Mouse (Mus musculus): Measurements from ENCODE around the gene Kcnh3.

The Kcnh3 gene

DNA sequence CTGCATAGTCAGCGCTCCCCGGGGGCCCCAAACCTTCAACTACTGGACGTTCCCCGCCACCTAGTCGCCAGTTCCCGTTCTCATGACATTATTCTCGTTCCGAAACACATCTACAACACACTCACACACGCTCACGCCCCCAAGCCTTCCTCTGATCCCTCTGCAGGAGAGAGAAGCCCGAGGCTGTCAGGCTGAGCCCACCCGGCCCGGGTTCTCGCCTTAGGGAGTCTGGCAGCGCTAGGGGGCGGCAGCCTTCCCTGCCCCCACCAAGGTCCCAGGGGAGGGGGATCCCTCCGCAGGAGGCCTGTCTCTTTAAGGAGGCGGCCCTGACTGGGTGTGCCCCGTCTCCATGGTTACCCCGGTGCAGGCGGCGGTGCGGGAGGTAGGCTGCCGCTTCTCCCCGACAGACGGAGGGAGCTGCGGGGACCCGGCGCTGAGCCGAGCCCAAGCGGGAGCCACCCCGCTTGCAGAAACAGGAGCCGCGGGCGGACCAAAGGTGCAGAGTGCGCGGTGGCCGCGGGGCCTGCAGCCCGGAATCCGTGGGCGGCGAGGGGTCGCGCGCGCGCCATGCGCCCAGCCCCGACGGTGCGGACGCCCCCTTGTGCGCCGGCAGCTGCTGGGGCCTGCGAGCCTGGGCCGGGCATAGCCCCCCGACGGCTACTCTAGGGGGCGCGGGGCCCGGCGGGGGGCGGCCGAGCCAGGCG is at the start of gene Kcnh3:
Gene Kcnh3 (plus strand): TSS at position 654 of the 704 bp plus-strand sequence.
- in situ Hi-C loops (cut with MboI; ENCODE audit: unreplicated experiment in 2 of 2) = no loop called here

DNA sequence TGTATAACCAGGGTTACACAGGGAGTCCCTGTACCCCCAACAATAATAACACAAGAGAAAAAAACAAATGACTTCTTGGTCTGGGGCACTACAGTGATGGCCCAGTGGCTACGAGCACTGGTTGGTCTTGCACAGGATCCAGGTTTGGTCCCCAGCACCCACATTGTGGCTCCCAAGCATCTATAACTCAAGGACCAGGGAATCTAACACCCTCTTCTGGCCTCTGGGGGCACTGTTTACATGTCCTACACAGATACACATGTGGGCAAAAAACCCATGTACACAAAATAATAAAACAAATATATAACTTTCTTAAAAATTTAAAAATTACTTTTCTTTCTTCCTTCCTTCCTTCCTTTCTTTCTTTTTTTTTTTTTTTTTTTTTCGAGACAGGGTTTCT is 45.0 kb upstream of the Kcnh3 start:
- in situ Hi-C loops (cut with MboI; ENCODE audit: unreplicated experiment in 2 of 2) = no loop called here

DNA sequence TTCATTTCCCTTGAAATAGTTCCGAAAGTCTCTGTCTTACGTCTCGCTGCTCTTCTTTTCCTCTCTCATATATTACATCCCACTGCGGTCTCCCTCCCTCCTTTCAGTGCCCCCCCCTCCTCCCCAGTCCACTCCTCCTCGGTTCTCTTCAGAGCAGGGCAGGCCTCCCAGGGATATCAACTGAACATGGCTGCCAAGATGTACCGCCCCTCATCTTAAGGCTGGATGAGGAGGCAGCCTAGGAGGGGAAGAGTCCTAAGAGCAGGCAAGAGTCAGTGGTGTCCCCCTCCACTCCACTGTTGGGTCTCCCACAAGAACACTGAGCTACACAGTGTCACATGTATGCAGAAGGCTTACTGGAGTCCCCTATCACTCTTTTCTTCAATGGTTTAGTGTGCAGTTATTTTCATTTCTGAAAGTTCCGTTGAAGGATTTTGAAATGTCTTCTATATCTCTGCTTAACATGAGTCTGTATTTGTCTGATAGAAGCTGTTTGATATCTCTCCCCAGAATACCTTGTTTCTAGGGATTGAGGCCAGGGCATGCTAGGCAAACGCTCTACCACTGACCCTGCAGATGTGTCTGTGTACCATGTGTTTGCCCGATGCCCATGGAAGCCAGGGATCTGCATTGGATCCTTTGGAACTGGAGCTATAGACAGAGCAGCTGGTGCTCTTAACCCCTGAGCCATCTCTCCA is 40.3 kb upstream of the Kcnh3 start:
- in situ Hi-C loops (cut with MboI; ENCODE audit: unreplicated experiment in 2 of 2) = no loop called here

DNA sequence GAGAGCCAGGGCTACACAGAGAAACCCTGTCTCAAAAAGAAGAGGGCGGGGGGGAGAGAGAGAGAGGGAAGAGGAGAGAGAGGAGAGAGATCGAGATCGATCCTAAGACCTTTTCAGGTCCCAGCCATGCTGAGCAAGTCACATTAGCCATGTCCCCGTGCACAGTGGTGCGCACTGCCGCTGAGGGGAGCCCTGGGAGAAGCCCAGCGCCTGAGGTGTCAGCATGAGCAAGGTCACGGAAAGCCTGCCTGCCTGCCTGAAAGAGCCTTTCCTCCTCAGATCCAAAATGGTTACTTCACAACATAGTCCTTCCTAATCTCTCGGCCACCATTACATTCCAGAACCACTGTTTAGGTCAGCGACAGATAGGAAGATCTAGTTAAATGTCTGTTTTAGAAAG is 30.3 kb upstream of the Kcnh3 start:
- in situ Hi-C loops (cut with MboI; ENCODE audit: unreplicated experiment in 2 of 2) = loop anchor here in 1 of 2 experiments (10.0 kb wide), 1 partner anchor 150 kb away; no protein-coding TSS in a partner anchor

DNA sequence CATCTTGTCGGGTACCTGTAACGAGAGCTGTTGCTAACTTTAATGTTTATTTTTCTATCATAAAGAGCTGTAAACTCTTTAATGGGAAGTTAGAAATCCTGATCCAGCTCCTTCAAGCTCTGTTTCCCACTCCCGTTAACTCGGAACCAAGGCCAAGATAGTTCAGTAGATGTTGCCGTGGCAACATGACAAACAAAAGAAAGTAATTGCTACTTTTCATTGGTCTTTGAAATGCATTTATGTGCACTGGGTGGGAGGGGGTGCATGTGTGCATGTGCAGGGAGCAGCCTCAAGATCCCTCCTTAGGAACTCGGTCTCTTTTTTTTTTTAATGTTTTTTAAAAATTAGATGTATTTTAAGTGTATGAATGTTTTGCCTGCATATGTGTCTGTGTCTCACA is 29.6 kb upstream of the Kcnh3 start:
- in situ Hi-C loops (cut with MboI; ENCODE audit: unreplicated experiment in 2 of 2) = loop anchor here in 1 of 2 experiments (10.0 kb wide), 1 partner anchor 150 kb away; no protein-coding TSS in a partner anchor

DNA sequence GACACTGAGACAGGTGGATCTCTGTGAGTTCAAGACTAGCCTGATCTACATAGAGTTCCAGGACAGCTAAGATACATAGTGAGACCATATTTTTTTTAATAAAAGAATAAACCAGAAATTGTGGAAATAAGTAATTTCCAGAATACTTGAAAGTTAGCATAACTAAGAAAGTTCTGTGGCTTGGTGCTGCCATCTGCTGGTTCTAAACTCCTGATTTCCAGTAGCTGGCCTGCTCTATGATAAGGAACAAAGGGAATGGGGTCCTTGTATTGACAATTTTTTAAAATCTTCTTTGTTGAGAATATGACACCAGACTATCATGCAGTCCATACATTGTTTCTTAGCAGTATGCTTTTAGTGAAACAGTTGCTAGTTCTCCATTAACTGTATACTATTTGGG is 25.9 kb upstream of the Kcnh3 start:
- in situ Hi-C loops (cut with MboI; ENCODE audit: unreplicated experiment in 2 of 2) = loop anchor here in 1 of 2 experiments (10.0 kb wide), 1 partner anchor 154 kb away; no protein-coding TSS in a partner anchor

DNA sequence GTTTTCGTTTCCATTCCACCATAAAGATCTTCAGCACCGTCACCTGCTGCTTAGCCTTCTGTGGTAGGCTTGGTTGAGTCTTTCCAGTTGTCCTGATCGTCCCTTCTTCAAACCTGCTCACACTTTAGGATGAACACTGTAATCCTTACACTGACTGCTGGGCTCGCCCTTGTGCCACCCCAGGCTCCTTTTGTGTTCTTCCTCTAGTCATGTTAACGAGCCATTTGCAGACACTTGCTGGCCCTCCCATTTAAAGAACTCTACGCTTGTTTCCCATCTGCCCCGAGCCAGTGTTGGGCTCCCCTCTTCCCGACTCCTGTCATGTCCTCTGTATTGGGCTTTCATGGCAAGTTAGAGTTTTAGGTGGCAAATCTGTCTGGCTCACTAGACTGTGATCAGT is 18.7 kb upstream of the Kcnh3 start:
- in situ Hi-C loops (cut with MboI; ENCODE audit: unreplicated experiment in 2 of 2) = no loop called here

DNA sequence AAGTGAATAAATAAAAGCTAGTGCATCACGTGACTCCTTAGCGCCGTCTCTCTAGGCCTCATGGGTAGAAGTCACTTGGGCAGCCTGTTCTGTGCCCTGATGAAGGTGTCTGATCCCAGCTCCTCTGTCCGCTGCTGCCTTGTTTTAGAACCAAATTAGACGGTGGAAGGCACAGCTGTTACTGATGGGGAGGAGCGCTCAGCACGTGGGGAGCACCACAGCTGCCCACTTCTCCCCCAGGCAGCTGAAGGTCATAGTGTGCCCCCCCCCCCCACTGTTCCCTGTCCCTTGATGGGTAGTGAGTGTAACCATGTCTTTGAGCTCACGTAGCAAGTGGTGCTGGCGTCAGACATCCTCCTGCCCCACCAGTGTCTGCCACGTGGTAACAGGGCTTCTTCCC is 11.5 kb upstream of the Kcnh3 start:
- in situ Hi-C loops (cut with MboI; ENCODE audit: unreplicated experiment in 2 of 2) = no loop called here

DNA sequence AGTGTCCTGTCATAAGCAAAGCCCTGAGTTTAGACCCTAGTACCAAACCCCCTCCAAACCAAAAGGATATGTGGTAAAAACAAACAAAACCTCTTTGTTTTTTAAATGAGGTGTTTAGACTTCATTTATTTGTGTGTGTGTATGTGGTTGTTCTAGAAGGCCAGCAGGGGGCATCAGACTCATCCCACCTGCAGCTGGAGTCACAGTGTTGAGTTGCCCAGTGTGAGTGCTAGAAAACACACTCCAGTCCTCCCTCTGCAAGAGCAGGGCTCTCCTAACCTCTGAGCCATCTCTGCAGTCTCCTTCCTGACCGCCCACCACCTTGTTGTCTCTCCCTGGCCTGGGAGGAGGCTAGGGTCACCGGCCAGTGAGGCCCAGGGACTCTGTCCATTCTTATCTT is 9.7 kb upstream of the Kcnh3 start:
- in situ Hi-C loops (cut with MboI; ENCODE audit: unreplicated experiment in 2 of 2) = no loop called here

DNA sequence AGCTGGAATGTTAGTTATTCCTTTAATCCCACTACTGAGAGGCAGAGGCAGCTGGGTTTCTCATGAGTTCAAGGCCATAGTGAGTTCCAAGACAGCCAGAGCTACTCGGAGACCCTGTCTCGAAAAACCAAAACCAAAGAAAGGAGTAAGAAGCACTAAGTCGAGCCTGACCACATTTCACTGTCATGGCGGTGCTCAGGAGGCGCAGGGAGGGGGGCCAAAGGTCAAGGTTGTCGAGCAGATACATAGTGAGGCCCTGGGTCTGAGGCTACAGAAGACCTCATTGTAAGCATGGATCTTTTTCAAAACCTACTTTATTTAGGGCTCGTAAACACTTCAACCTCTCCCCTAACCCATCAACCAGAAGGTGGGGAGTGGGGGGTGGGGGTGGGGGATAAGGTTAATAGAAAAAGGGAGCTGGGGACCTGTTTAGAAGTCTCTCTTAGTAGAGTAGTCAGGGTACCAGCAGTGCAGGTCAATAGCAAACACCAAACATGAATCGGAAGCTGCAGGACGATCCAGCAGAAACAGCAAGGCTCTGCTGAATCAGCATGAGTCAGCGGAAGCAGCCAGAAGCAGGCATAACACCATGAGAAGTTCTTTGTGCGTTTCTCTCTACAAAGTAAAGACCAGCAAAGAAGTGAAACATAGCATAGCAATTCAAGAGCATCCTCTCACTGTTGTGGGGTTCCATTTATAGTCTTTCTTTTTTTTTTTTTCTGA is 8.8 kb upstream of the Kcnh3 start:
- in situ Hi-C loops (cut with MboI; ENCODE audit: unreplicated experiment in 2 of 2) = no loop called here

DNA sequence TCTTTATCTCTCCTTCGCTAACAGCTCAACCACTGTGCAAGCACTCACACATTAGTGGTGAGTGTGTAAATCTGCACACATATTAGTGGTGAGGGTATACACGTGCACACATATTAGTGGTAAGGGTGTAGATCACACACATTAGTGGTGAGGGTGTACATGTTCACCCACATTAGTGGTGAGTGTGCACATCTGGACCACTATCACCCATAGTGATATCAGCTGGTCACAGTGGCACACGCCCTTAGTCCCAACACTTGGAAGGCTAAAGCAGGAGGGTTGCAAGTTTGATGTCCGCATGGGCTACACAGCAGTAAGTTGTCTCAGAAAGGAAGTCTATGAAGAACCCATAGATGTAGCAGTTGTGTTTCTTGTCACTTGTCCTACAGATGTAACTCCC is 7.0 kb upstream of the Kcnh3 start:
- in situ Hi-C loops (cut with MboI; ENCODE audit: unreplicated experiment in 2 of 2) = no loop called here

DNA sequence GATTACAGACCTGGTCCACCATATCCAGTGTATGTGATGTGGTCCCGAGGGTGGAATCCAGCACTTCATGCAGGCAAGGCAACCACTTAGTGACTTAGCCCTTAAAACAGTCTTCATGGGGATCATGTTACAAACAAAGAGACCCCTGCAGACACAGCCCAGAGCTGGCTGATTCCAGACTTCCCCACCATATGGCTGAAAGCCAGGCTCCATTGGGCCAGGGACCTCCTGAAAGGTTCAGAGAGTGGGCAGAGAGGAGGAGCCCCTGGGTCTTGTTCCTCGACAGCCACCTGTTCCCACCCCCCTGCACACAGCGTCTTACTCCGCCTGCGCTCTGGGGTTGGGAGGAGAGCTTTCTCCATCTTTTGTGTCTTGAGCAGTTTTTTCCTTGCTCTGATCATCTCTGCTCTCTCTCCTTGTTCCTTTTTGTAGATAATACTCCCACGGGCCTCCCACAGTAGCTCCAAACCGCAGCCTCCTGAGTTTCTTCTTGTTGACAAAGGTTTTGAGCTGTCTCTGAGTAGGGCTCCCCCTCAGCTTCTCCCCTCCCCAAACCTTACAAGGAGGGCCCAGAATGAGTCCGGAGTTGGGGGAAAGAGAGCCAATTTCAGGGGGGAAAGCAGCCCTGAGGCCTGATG is 3.2 kb upstream of the Kcnh3 start:
- in situ Hi-C loops (cut with MboI; ENCODE audit: unreplicated experiment in 2 of 2) = no loop called here

DNA sequence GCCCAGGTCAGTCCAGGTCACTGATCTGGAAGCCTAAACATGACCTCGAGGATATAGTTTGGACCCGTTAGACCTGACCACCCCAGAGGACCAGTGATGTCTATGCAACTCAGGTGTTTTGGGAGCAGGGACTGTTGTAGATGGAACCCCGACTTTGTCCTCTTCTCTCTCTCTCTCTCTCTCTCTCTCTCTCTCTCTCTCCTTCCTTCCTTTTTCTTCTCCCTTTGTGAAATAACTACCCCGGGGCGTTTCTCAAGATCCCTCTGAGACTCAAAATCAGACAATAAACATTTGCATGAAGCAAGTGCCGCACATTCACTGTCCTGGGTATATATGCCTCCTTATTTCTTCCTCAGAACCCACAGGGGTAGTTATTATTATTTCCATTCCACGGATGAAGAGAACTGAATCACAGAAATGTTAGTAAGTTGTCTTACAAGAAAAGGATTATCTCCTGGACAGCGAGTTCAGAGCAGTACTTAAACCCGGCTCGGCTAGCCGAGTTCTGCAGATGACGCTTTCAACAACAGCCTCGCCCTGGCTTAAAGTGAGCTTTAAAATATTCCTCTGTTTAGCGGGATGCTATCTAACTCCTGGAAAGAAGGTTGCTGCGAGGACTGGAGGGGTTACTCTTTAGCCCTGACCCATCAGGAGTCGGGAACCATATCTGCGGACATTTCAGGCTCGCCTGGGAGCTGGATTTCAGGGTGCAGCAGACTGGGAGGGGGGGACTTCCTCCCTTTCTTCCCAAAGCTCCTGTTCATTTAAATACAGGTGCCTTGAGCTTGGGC is 1.7 kb upstream of the Kcnh3 start:
- in situ Hi-C loops (cut with MboI; ENCODE audit: unreplicated experiment in 2 of 2) = no loop called here

DNA sequence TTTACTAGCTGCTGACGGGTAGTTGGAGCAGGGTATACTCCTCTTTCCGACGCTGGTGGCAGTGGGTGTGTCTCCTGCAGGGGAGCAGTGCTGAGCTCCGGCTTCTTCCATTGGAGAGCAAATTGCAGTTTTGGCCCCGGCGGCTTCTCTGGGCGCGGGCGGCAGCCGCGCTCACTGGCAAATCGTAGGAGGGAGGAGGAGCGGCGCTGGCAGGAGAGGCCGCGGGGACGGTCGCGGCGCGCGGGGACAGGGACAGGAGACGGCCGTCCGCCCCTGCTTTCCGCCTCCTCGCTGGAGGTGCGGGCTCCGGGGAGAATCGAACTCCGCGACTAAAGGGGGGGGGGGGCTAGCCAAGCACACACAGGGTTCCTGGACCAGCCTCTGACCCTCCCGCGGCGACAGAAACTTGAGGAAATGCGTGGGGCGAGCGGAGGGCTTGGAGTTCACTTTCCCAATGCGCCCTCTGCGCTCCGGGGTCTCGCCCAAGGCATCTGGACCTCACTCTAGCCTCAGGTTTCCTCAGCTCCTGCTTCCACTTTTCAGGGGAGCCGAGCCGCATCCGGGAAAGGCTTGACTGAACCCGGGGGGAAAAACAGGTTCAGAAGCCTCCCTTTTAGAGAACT is 965 bp upstream of the Kcnh3 start:
- in situ Hi-C loops (cut with MboI; ENCODE audit: unreplicated experiment in 2 of 2) = no loop called here

DNA sequence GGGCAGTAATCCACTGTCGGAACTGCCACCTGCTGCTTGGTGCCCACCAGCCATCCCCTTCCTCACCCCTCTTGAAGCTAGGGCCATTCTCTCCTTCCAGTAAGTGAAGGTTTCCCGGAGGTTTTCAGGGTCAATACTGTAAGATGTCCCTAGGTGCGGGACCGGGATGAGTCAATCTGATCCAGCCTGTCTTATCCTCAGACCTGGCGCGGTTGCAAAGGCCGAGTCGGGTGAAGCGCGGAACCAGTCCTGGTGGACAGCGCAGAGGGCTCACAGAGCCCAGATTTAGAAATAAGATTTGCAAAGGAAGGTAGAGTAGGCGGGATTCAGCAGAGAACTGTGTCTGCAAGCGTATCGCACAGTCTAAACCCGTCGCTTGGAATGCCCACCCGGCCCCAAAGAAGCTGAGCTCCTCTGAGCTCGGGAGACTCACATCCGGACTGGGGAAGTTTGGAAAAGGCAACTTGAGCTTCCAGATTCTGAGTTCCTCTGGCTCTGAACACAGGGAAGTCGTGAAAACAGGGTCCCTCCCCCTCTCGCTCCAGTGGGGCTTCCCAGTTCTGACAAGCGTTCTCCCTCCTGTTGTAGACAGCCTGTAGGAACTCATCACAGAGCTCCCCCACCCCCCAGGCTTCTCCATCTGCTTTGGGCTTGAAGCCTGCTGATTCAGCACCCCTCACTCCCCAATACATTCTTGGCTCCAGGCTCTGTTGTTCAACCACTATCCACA is 585 bp downstream of the Kcnh3 start:
- in situ Hi-C loops (cut with MboI; ENCODE audit: unreplicated experiment in 2 of 2) = loop anchor here in 1 of 2 experiments (5.0 kb wide), 1 partner anchor 47 kb away; no protein-coding TSS in a partner anchor

DNA sequence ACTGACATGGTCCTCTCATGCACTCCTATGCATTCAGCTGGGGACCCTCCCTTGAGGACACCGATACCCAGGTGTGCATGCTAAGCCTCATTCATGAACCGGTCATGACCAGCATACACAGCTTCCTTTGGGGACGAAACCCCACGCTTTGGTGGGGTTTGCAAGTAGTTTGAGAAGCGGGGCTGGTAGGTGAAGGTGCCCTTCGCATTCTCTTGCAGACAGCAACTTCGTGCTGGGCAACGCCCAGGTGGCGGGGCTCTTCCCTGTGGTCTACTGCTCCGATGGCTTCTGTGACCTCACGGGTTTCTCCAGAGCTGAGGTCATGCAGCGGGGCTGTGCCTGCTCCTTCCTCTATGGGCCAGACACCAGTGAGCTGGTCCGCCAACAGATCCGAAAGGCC is 1.4 kb downstream of the Kcnh3 start:
- in situ Hi-C loops (cut with MboI; ENCODE audit: unreplicated experiment in 2 of 2) = loop anchor here in 1 of 2 experiments (5.0 kb wide), 1 partner anchor 46 kb away; no protein-coding TSS in a partner anchor

DNA sequence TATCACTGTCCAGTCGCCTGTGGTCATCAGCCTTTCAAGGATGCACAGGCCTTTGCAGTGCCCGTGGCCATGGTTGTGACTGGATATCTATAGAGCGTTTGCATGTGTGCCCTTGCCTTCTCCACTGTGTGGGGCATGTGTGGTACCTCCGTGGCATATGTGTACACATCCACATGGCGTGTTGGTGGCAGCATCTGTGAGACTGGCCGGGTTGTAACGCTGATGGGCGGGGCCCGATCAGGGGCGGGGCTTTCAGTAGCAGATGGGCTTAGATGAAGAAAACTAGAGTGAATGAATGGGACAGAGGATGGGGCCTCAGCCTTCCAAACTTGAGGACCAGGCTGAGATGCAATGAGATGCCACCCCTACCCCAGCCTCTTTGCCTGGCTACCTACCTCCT is 7.3 kb downstream of the Kcnh3 start:
- in situ Hi-C loops (cut with MboI; ENCODE audit: unreplicated experiment in 2 of 2) = no loop called here

DNA sequence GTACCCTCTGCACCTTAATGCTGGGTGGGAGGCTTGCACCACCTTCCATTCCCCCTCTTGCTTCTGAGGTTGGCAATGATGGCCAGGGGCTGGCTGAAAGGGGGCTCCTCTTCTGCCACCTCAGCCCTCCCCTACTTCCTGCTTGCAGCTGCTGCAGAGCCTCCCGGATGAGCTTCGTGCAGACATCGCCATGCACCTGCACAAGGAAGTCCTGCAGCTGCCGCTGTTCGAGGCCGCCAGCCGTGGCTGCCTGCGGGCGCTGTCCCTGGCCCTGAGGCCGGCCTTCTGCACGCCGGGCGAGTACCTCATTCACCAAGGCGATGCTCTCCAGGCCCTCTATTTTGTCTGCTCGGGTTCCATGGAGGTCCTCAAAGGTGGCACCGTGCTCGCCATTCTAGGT is 9.1 kb downstream of the Kcnh3 start:
- in situ Hi-C loops (cut with MboI; ENCODE audit: unreplicated experiment in 2 of 2) = no loop called here
